Mouse (Mus musculus) testis, postnatal 10 days (tissue): ENCODE data around the gene Sirt2.

Experiments used
- DNase-seq: peaks from one replicate; pipeline ENCODE4 v3.0.0; 2021; ENCODE audit warnings: low spot score

Gene Sirt2

DNA sequence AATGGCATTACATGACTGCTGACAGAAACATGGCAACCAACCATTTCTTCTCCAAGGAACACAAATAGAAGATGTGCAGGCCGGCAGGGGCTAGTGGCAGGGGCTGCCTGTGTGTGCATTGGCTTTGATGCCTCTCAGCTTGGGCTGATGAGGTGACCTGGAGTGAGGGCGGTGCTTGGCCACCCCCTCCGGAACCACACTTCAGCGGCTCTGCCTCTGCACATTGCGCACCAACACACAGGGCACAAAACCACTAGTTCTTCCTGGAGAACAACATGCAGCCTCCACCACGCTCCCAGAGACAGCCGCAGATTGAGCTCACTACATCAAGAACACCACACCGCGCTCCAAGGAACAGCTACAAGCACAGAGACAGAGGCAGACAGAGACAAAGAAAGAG, 49.7 kb downstream of the Sirt2 start:
- DNase-seq = peak; percentile 47

DNA sequence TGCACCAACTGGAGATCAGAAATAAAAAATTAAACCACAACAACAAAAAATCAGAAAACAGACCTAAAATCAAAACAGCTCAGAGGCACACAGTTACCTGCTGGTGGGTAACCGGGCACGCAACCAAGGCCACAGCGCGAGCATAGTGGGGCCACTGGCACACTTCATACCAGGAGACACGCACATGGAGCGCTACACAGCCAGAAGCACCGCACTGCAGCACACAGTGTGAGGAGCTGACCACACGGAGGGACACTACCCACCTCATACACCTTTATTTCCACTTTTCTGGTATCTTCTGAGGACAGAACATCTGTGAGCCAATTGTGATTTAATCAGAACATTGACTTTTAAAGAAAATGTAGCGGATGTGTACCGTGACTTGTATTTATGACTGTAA, 50.4 kb downstream of the Sirt2 start:
- DNase-seq = peak; percentile 49

DNA sequence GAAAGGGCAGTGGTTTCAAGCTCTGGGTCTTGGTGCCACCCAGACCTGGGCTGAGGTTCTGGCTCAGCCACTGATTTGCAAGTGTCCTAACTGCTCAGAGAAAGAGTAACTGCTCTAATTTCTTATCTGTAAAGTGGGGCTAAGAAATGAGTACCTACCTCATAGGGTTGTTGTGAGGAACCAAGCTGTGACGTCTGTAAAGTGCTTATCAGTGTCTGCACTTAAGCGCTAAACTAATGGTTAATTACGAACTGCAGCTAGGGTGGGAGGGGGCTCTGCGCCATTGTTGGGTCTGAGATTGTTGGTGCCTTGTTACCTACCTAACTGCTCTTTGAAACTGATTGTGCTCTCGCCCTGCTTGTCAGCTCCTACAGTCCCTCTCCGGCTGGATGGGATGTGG, 51.0 kb downstream of the Sirt2 start:
- no peak for DNase-seq

DNA sequence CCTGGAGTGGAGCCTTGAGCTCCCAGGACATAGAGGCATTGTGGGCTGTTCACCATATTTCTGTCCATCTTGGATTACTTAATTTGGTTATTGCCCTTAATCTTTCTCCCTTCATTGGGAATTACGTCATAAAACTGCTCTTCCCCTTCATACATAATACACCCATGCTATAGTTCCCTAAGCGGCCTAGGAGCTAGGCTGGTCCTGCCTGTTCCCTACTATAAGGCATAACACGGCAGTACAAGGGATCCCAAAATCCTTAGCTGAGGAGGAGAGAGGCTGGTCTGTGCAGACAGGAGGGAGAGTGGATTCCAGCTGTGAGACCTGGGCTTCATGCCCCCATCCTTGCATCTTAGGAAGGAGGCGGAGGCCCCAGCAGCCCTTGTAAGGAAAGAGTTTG, 51.4 kb downstream of the Sirt2 start:
- DNase-seq = no peak

DNA sequence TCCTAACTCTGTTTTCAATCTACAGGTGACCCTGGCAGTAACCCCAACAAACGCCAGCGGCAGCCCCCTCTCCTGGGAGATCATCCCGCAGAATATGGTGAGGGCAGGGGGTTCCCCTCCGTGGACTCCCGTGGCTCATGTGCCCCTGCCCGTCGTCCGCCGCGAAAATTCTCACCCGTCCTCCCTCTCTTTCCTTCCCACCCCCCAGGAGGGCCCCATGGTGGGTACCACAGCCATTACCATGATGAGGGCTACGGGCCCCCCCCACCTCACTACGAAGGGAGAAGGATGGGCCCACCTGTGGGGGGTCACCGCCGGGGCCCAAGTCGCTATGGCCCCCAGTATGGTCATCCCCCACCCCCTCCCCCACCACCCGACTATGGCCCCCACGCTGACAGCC, 51.9 kb downstream of the Sirt2 start:
- DNase-seq = peak; percentile 60

DNA sequence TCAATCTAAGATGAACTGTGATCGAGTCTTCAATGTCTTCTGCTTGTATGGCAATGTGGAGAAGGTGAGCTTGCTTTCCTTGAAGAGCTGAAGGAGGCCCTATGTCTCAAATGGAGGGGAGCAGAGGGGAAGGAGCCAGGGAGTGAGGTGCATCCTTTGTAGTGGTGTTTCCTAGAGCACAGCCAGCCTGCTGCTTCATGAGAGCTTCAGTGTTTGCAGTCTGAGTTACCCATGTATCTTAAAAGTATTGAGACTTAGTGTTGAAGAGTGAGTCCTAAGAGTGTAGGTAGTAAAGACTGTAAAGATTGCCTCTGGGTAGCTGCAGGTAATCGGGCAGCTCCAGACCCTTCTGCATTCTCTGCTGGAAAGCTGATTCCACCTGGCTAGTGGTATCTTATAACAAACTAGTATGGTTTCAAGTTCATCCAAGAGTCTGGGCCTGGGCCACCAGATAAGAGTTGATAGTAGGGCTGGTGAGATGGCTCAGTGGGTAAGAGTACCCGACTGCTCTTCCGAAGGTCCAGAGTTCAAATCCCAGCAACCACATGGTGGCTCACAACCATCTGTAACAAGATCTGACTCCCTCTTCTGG, 52.4 kb downstream of the Sirt2 start:
- no peak for DNase-seq

- no peak for DNase-seq
Measured at GRCm38 (mm10) chr7:28819571-28819970, 53.0 kb downstream of the Sirt2 start.

DNA sequence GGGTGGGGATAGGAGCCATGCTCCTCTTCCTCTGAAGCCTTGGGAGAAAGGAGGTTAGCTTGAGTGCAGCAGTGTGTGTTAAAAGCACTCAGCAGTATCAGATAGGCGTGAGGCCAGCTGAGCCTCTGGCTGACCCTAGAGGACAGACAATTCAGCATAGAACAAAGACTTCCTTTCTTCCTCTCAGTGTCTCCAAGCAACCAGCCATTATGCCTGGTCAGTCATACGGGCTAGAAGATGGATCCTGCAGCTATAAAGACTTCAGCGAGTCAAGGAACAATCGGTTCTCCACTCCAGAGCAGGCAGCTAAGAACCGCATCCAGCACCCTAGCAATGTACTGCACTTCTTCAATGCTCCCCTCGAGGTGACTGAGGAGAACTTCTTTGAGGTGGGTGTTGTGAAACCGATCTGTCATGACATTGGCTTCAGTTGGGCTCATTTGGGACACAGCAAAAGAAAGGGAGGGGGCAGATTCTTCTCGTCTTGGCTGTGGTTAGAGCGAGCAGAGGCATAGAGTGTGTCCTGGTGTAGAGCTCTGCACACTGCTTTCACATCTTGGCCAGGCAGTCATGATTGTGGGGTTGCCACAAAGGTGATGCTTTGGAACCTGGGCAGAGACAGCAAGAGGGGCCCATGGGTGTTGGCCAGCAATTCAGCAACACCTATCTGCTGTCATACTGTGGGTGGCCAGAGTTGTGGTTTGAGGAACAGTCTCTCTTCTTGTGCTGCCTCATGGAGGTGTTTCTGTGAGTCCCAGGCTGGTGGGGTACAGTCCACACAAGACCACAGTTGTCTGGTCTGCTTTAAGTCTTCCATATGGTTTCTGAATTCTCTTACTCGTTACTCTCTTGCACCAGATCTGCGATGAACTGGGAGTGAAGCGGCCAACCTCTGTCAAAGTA, 54.1 kb downstream of the Sirt2 start:
- DNase-seq = peak; percentile 86

DNA sequence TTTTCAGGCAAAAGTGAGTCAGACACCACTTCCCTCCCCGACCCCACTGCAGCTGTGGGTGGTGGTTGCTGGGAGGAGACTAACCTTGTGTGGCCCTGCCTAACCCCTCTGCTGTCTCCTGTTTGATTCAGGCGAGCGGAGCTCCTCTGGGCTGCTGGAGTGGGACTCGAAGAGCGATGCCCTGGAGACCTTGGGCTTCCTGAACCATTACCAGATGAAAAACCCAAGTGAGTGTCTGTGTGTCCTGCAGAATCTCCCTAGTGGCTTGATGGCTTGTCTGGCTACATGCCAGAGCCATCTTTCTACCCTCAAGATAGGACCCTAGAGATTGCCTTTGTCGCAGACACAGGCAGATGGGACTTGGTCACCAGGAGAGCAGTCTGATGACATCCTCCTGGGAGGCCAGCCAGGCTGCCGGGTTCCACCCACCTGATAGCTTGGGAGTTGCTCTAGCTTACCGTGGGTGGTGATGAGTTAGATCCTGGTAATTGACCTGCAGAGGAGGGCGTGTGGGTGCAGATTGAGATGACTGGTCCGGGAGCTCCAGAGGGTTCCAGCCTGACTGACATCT, 54.8 kb downstream of the Sirt2 start:
- DNase-seq = peak; percentile 72

GRCm38 (mm10) chr7:28822556-28822955, 56.0 kb downstream of the Sirt2 start:
- no peak for DNase-seq

DNA sequence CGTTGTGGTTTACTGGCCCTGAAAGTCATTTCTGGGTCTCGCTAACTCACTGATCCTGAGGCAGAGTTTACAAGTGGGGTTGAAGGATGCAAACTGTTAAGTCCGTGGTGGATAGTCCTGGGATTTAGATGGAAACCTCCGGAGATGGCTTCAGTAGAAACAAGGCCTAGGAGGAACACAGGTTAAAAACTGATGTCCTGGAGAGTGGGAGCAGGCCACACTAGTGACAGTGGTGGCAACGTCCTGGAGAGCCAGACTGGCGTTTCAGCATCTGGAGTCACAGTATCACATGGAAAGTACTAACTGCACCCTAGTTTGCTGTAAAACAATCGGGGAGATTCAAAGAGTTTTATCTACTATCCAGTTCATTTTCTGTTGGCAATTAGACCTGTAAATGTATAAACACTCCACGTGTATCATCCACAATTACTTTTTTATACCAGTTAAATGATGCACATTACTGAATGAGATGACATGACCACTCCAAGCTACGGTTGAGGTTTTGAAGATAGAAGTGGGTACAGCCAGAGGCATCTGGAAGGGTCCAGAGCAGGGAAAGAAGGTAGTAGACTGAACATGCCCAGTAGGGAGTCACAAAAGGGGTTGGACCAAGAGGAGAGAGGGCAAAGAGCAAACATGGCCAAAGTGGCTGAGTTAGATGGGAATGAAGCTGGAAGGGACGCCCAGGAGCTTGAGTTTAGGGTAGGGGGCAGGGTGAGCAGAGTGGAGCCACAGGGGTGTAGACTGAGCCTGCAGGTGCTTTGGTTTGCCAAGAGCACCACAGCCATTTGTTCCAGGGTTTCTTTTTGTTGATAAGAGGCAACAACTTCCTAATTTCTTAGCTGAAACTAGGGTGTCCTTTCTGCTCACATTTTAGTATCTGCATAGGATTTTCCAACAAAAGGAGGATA, 56.7 kb downstream of the Sirt2 start:
- no peak for DNase-seq

DNA sequence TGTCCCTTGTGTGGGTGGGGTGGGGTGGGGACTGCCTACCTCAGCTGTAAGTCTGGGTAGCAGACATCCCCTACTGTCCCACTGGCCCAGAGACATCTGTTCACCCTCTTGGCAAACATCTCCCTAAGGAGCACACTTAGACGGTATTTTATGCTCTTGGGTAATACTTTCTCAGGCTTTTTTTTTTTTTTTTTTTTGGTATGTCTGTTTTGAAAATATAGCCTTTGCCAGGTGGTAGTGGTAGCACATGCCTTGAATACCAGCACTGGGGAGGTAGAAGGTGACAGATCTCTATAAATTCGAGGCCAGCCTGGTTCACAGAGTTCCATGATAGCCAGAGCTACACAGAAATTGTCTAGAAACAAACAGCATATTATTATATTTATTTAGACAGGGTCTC, 57.4 kb downstream of the Sirt2 start:
- DNase-seq = no peak

DNA sequence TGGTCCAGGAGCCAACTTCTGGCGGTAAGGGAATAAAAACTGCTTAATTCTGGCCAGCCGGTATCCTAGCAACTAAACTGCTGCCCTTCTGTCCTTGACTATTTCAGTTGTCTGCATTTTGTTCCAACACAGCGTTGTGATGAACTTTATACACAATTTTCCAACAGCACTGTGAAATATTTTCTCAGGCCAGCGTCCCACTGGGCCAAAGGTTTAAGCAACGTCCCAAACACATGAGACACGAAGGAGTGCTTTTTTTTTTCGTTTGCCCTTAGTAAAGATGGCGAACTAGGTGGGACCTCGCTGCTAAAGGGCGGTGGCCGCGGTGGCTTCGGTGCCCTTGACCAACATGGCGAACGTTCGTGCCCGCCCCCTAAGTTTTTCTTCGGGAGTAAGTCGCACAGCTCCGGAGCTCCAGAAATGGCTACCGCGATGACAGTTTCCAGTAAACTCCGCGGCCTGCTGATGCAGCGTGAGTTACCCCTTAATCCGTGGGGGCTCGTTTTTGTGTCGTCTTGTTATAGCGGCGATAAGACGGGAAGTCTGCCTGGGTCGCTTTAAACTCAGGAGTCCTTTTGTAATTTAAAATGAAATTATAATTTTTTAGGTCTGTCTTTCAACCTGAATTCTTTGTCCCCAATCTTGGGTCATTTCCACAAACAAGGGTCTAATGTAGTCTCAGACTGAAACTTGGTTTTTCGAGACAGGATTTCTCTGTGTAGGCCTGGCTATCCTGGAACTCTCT, 58.6 kb downstream of the Sirt2 start, which contains the start of gene Ech1:
Gene Ech1, plus strand, starts transcription at position 277 of the 745 bp plus-strand sequence.
- DNase-seq = peak; percentile 93

GRCm38 (mm10) chr7:28825686-28826401, 59.3 kb downstream of the Sirt2 start:
- DNase-seq = peak; percentile 58

- DNase-seq = no peak
Measured at GRCm38 (mm10) chr7:28826402-28826772, 59.9 kb downstream of the Sirt2 start.

- DNase-seq = peak; percentile 68
Measured at GRCm38 (mm10) chr7:28827338-28827737, 60.8 kb downstream of the Sirt2 start.

GRCm38 (mm10) chr7:28829821-28830220, 63.3 kb downstream of the Sirt2 start:
- no peak for DNase-seq

DNA sequence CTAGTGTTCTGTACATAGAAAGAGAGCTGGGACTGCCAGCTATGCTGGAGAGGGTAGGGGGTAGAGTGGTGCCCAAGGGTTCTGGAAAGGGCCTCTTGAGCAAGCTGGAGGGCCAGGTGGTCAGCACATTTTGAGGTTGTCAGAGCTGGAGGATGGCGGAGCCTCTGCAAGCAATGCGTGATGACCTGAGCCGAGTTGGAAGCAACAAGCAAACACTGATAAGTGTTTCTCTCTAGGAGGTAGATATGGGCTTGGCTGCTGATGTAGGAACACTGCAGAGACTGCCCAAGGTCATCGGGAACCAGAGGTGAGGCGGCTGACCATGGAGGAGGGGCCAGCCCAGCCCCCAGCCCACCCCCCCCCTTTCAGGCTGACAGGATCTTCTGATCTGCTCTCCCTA, 64.4 kb downstream of the Sirt2 start:
- DNase-seq = no peak

GRCm38 (mm10) chr7:28831411-28832125, 65.0 kb downstream of the Sirt2 start:
- DNase-seq = no peak

DNA sequence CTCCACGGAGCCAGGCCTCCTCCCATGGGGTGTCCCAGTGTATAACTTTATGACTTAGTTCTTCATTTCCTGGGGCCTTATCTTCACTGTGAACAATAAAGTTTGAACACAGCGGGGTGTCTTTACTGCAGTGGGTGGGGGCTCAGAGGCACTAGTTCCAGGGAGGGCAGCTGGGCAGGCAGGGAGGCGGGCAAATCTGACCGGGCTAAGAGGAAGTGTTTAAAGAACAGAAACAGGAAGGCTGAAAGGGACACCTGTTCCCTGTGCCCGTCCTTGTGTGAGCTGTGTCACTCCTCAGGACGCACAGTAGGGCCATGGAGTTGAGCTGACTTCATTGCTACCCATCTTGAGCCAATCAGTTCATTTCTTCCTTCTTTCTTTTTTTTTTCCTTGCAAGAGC, 65.6 kb downstream of the Sirt2 start:
- DNase-seq = no peak
